Mouse (Mus musculus) cortical plate, adult 2 months (tissue): ENCODE measurements around the gene Cks1b.

Source experiments
- CTCF ChIP-seq: fragments of 200-500 bp; IDR thresholded peaks from 2 replicates; pipeline ENCODE4 v1.5.1; 2011; ENCODE audit warnings: mild to moderate bottlenecking, control low read depth, low read length; ENCODE audit not compliant: insufficient read depth; ENCODE audit errors: extremely low read depth
- POLR2A ChIP-seq: fragments of 200-500 bp; IDR thresholded peaks from 2 replicates; pipeline ENCODE4 v1.6.1; 2011; ENCODE audit warnings: mild to moderate bottlenecking, low read length, control low read depth; ENCODE audit not compliant: insufficient read depth; ENCODE audit errors: extremely low read depth

DNA sequence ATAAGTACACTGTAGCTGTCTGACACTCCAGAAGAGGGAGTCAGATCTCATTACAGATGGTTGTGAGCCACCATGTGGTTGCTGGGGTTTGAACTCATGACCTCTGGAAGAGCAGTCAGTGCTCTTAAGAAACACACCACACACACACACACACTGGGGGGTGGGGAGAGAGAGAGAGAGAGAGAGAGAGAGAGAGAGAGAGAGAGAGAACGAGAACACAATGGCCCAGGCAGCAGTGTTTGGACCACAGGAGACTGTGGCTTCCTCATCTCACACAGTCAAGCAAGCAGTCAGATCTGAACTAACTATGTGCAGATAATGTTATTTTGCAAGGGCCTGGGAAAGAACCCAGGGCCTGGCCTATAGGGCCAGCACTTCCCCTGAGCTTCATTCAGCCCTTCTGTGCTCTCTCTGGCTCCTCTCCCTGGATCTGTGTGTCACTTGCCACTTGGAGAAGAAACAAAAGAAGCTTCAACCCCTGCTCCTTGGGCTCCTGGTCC, 37.7 kb upstream of the Cks1b start:
- TF ChIP-seq CTCF, result no peak
- no peak for TF ChIP-seq POLR2A
